26 mouse cellular contexts compared by ENCODE assay signal in the genomic region with DNA sequence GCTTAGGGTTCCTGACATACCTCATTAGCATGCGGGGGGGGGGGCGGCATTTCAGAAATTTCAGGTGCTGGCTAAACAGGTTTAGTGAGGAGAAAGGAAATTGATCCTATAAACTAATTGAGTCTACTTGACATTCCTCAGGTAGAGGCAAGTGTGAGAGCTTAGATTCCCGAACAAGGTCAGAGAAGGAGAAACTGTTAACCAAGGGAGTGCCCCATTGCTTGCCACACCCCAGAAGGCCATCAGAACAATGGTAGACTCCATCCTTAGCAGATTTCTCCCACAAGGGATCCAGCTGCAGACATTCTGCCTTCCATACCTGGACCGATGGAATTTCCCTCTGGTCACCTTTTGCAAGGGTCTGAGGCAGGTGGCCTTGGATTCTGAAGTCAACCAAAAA. TPM values are rescaled to one million over a fixed set of nuclear protein-coding genes. Genes with fewer than 3 reads are reported as not detected.
DNase-seq lines count a peak whose midpoint lies in the region; TF ChIP-seq lines count a peak whose summit lies in the region.
"Had no signal": no experiment of that assay in that cellular context is flagged by ENCODE, and none has a peak within 500 bp of the region (broad histone marks: within the 10 kb centered on the region; RNA-seq: fewer than 3 reads in every experiment).

No protein-coding gene starts in this region.

- TF ChIP-seq CTCF in ES-Bruce4 (IDR thresholded peaks at IDR 0.05; ENCODE audit: low read depth, low read length), result no peak

- TF ChIP-seq EP300 in ES-Bruce4 (IDR thresholded peaks at IDR 0.05; ENCODE audit: insufficient read depth, low read depth, low read length), result peak; percentile 85

- H3K4me1 ChIP-seq in ES-Bruce4 (ENCODE audit: control insufficient read depth, insufficient read depth, low read length) (peaks cover 7% of the 10 kb centered on the region), ES-E14 (ENCODE audit: control insufficient read depth in 2 of 2, insufficient read depth in 2 of 2, low read length in 2 of 2, poor library complexity in 1 of 2) (peaks cover 10 to 13% of the 10 kb centered on the region in 2 experiments)
- H3K4me1 ChIP-seq: embryonic facial prominence, embryonic 12.5 days; forebrain, embryonic 13.5 days; forebrain, embryonic 15.5 days had no signal

- no peak for TF ChIP-seq POLR2A in ES-Bruce4 (IDR thresholded peaks at IDR 0.05; ENCODE audit: insufficient read depth, low read length)

- H3K9ac ChIP-seq in ES-Bruce4 (ENCODE audit: low read depth, poor library complexity, severe bottlenecking) (no peak overlapping the region), ES-E14 (ENCODE audit: insufficient read depth, low read depth, low read length, poor library complexity, severe bottlenecking) (no peak overlapping the region)
- H3K9ac ChIP-seq: embryonic facial prominence, embryonic 12.5 days; forebrain, embryonic 13.5 days; forebrain, embryonic 15.5 days; forebrain, postnatal 0 days had no signal

- DNase-seq in ES-E14 (ENCODE audit: low read depth, low spot score) (no peak), ZHBTc4 (ENCODE audit: low read depth, low spot score) (peak; percentile 83)
- DNase-seq in lung, adult 18-20 months, result no peak
- DNase-seq in cerebellum, postnatal 14 days, result no peak
- DNase-seq in urinary bladder, postnatal 4 days (ENCODE audit: low spot score in 2 of 2), result no peak
- DNase-seq: adrenal gland, adult 2 months; adrenal gland, postnatal 10 days; adrenal gland, postnatal 25 days; cerebellum, adult 11 months; cerebellum, adult 18-20 months; cerebellum, adult 8-10 months; cerebellum, adult 9-11 months; cerebellum, postnatal 25 days; forebrain, postnatal 0 days had no signal

- H3K4me3 ChIP-seq in ES-Bruce4 (ENCODE audit: low read depth, low read length) (no peak overlapping the region), ES-E14 (ENCODE audit: insufficient read depth in 1 of 2, low read depth in 1 of 2, low read length in 2 of 2, poor library complexity in 1 of 2, severe bottlenecking in 1 of 2) (no peak overlapping the region)
- H3K4me3 ChIP-seq: embryonic facial prominence, embryonic 10.5 days; embryonic facial prominence, embryonic 12.5 days; forebrain, embryonic 13.5 days; forebrain, embryonic 15.5 days had no signal

- H3K9me3 ChIP-seq in ES-Bruce4 (replicated peaks; ENCODE audit: control insufficient read depth, insufficient read depth, low read length, poor library complexity, severe bottlenecking), result no peaks in the 10 kb centered on the region
- H3K9me3 ChIP-seq in ES-E14 (ENCODE audit: control insufficient read depth, insufficient read depth, low read depth, low read length), result no peaks in the 10 kb centered on the region
- H3K9me3 ChIP-seq: embryonic facial prominence, embryonic 10.5 days; embryonic facial prominence, embryonic 12.5 days; forebrain, embryonic 13.5 days; forebrain, embryonic 15.5 days had no signal

- H3K36me3 ChIP-seq in ES-Bruce4 (ENCODE audit: control insufficient read depth, insufficient read depth, low read length, poor library complexity, severe bottlenecking) (no peaks in the 10 kb centered on the region), ES-E14 (ENCODE audit: control insufficient read depth, insufficient read depth, low read length, poor library complexity, severe bottlenecking) (no peaks in the 10 kb centered on the region)
- H3K36me3 ChIP-seq: embryonic facial prominence, embryonic 10.5 days; embryonic facial prominence, embryonic 12.5 days; forebrain, embryonic 15.5 days had no signal

- no peaks in the 10 kb centered on the region for H3K27me3 ChIP-seq in ES-Bruce4 (ENCODE audit: control insufficient read depth, insufficient read depth, low read length, poor library complexity, severe bottlenecking)
- H3K27me3 ChIP-seq: embryonic facial prominence, embryonic 12.5 days; forebrain, embryonic 15.5 days had no signal

- peak overlapping the region; percentile 69 for H3K27ac ChIP-seq in ES-Bruce4 (ENCODE audit: insufficient read depth, low read length)
- H3K27ac ChIP-seq in ES-E14 (ENCODE audit: insufficient read depth, low read depth, low read length, poor library complexity, severe bottlenecking), result peak overlapping the region; percentile 84
- H3K27ac ChIP-seq: embryonic facial prominence, embryonic 10.5 days; embryonic facial prominence, embryonic 12.5 days; forebrain, embryonic 13.5 days; forebrain, embryonic 15.5 days had no signal

- in situ Hi-C loops in ES-E14 (cut with MboI; ENCODE audit: low sequenced_read_pairs in 2 of 2, unreplicated experiment in 2 of 2), result no loop called here

TF ChIP-seq in ES-E14, 5 proteins besides CTCF, POLR2A, EP300 and RAD21:
- TF ChIP-seq CHD2 (IDR thresholded peaks at IDR 0.05; ENCODE audit: low read depth, low read length) (peak; percentile 75; the same call in 1 of the 2 replicates), ZNF384 (IDR thresholded peaks at IDR 0.05; ENCODE audit: low read depth, low read length) (no peak)

RNA-seq across cellular contexts. Expression of a gene that starts 5.4 kb away (rescaled TPM):
- polyA plus RNA-seq in ES-Bruce4 (2011; ENCODE audit: insufficient read depth, insufficient read length, low read depth, missing spikeins), result 36.3 and 37.5 TPM in 2 replicates
- 15.6 and 17.3 TPM in 2 replicates for total RNA-seq in ES-E14 (2012; rRNA removed)

RNA-seq across cellular contexts. Expression of a gene that starts 11.4 kb away (rescaled TPM):
- not detected in 2 replicates for polyA plus RNA-seq in ES-Bruce4 (2011; ENCODE audit: insufficient read depth, insufficient read length, low read depth, missing spikeins)
- total RNA-seq in ES-E14 (2012; rRNA removed), result not detected in 2 replicates
- total RNA-seq: adrenal gland, adult 2 months; adrenal gland, postnatal 25 days; forebrain, postnatal 0 days had no signal
- polyA plus RNA-seq: adrenal gland, adult 2 months; C2C12; cortical plate, adult 2 months; forebrain, embryonic 13.5 days; forebrain, embryonic 15.5 days; forebrain, postnatal 0 days had no signal

RNA-seq across cellular contexts. Expression of a gene that starts 20.0 kb away (rescaled TPM):
- polyA plus RNA-seq in ES-Bruce4 (2011; ENCODE audit: insufficient read depth, insufficient read length, low read depth, missing spikeins), result 259 and 279 TPM in 2 replicates
- 150 and 350 TPM in 2 replicates for total RNA-seq in ES-E14 (2012; rRNA removed)
- total RNA-seq: adrenal gland, adult 2 months; adrenal gland, postnatal 25 days; forebrain, postnatal 0 days had no signal
- polyA plus RNA-seq: adrenal gland, adult 2 months; forebrain, embryonic 13.5 days; forebrain, embryonic 15.5 days; forebrain, postnatal 0 days had no signal

RNA-seq across cellular contexts. Expression of a gene that starts 20.2 kb away (rescaled TPM):
- polyA plus RNA-seq in ES-Bruce4 (2011; ENCODE audit: insufficient read depth, insufficient read length, low read depth, missing spikeins), result not detected in 2 replicates
- not detected in 2 replicates for total RNA-seq in ES-E14 (2012; rRNA removed)
- total RNA-seq: adrenal gland, adult 2 months; adrenal gland, postnatal 10 days; adrenal gland, postnatal 25 days; adrenal gland, postnatal 4 days; forebrain, postnatal 0 days; MEL had no signal
- polyA plus RNA-seq: adrenal gland, adult 2 months; brain, embryonic 14.5 days; C2C12; cortical plate, adult 2 months; embryonic facial prominence, embryonic 10.5 days; embryonic facial prominence, embryonic 12.5 days; embryonic facial prominence, embryonic 14.5 days; forebrain, embryonic 11.5 days; forebrain, embryonic 13.5 days; forebrain, embryonic 15.5 days; forebrain, postnatal 0 days had no signal

RNA-seq across cellular contexts. Expression of a gene that starts 59.3 kb away (rescaled TPM):
- polyA plus RNA-seq in ES-Bruce4 (2011; ENCODE audit: insufficient read depth, insufficient read length, low read depth, missing spikeins), result 22.4 and 26.3 TPM in 2 replicates
- 8.4 and 24.1 TPM in 2 replicates for total RNA-seq in ES-E14 (2012; rRNA removed)
- total RNA-seq: MEL had no signal
- polyA plus RNA-seq: C2C12 had no signal
